Mouse (Mus musculus) heart, embryonic 14.5 days (tissue): ENCODE data around the gene Sgta. TPM values are rescaled to one million over a fixed set of nuclear protein-coding genes. Genes with fewer than 3 reads are reported as not detected.

Experiments
- ATAC-seq: fragments of 200-750 bp; cut with Nextera tagmentation; 2 replicates; pipeline ENCODE4 v1.8.0; 2017; ENCODE audit warnings: low read depth, moderate TSS enrichment; ENCODE audit not compliant: insufficient number of reproducible peaks, insufficient read depth, low FRiP score
- H3K27ac ChIP-seq, 2 experiments: fragments of 200-500 bp in 1 of 2; fragments of 300-500 bp in 1 of 2; sonication (generic) in 1 of 2; replicated peaks in 1 of 2; 2 replicates each; pipeline ENCODE4 v1.5.1; 2012 to 2014; ENCODE audit warnings: low read depth in 2 of 2, low read length in 2 of 2, control low read depth in 1 of 2, mild to moderate bottlenecking in 1 of 2, mixed read lengths in 1 of 2; ENCODE audit not compliant: control insufficient read depth in 1 of 2, insufficient read depth in 1 of 2
- H3K27me3 ChIP-seq: fragments of 300-500 bp; sonication (generic); 2 replicates; pipeline ENCODE4 v1.6.1; 2014; ENCODE audit warnings: mild to moderate bottlenecking, low read length, control low read depth; ENCODE audit not compliant: control insufficient read depth, insufficient read depth
- H3K36me3 ChIP-seq: fragments of 300-500 bp; sonication (generic); 2 replicates; pipeline ENCODE4 v1.6.1; 2014; ENCODE audit warnings: mild to moderate bottlenecking, control low read depth, low read length, mixed read lengths; ENCODE audit not compliant: control insufficient read depth, insufficient read depth
- H3K4me1 ChIP-seq, 2 experiments: fragments of 200-500 bp in 1 of 2; fragments of 300-500 bp in 1 of 2; sonication (generic) in 1 of 2; 2 replicates each; pipeline ENCODE4 v1.6.1; 2012 to 2014; ENCODE audit warnings: low read length in 2 of 2, control low read depth in 1 of 2, mixed read lengths in 1 of 2; ENCODE audit not compliant: control insufficient read depth in 2 of 2, insufficient read depth in 2 of 2
- H3K4me2 ChIP-seq: fragments of 300-500 bp; sonication (generic); 2 replicates; pipeline ENCODE4 v1.6.1; 2014; ENCODE audit warnings: mild to moderate bottlenecking, low read length
- H3K4me3 ChIP-seq, 2 experiments: fragments of 200-500 bp in 1 of 2; fragments of 300-500 bp in 1 of 2; sonication (generic) in 1 of 2; 2 replicates each; pipeline ENCODE4 v1.5.1; 2012 to 2014; ENCODE audit warnings: low read length in 2 of 2, mild to moderate bottlenecking in 2 of 2, control low read depth in 1 of 2, low read depth in 1 of 2, moderate library complexity in 1 of 2; ENCODE audit not compliant: control insufficient read depth in 1 of 2, insufficient read depth in 1 of 2
- H3K9ac ChIP-seq: fragments of 300-500 bp; sonication (generic); 2 replicates; pipeline ENCODE4 v1.6.1; 2014; ENCODE audit warnings: mild to moderate bottlenecking, low read length
- H3K9me3 ChIP-seq: fragments of 300-500 bp; sonication (generic); 2 replicates; pipeline ENCODE4 v1.6.1; 2016; ENCODE audit warnings: low read length, control low read depth; ENCODE audit not compliant: control insufficient read depth
- WGBS: fragments of 180-500 bp; shearing (Covaris S2); extraction: QIAGEN DNeasy Blood & Tissue Kit; methylation state at CpG from one replicate; pipeline ENCODE4 v1.1.7; 2014; 5-methylcytosine and 5-hydroxymethylcytosine counted together
- polyA plus RNA-seq: library from polyadenylated mRNA; unstranded; fragments of >200 nt; fragmentation: Nextera tagmentation; extraction: Ambion mirVana; gene quantifications from 2 replicates; pipeline ENCODE4 v1.2.1, GENCODE M21; 2014

The Sgta gene
- polyA plus RNA-seq, 1 experiment from 2014 or later, result 136 TPM

DNA sequence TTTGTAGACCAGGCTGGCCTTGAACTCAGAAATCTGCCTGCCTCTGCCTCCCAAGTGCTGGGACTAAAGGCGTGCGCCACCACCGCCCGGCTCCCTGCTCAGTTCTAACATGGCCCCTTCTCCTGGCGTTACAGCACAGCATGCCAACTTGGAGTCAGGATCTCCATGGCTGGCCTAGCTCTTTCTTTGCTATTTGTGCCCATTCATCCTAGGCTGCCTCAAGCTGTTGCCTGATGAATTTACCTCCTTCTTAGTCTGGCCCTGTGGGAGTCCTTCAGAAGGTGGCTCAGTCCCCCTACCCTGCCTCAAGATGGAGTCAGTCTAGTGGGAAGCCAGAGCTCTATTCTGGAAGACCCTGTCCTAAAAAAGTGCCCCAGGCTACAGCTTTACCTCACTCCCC, 33.1 kb downstream of the Sgta start:
- Histone ChIP-seq H3K9ac (no peak overlapping the region), H3K9me3 (no peaks in the 10 kb centered on the region), H3K27me3 (peaks cover 39% of the 10 kb centered on the region), H3K27ac (no peak overlapping the region; a peak in 1 of 4 replicates), H3K36me3 (peaks cover 16% of the 10 kb centered on the region), H3K4me2 (no peak overlapping the region), H3K4me1 (peaks cover 4 to 12% of the 10 kb centered on the region in 2 experiments; a peak in 3 of 4 replicates), H3K4me3 (no peak overlapping the region)
- WGBS, result 90% methylated on average over 5 of the region's 5 CpGs
- no peak for ATAC-seq

DNA sequence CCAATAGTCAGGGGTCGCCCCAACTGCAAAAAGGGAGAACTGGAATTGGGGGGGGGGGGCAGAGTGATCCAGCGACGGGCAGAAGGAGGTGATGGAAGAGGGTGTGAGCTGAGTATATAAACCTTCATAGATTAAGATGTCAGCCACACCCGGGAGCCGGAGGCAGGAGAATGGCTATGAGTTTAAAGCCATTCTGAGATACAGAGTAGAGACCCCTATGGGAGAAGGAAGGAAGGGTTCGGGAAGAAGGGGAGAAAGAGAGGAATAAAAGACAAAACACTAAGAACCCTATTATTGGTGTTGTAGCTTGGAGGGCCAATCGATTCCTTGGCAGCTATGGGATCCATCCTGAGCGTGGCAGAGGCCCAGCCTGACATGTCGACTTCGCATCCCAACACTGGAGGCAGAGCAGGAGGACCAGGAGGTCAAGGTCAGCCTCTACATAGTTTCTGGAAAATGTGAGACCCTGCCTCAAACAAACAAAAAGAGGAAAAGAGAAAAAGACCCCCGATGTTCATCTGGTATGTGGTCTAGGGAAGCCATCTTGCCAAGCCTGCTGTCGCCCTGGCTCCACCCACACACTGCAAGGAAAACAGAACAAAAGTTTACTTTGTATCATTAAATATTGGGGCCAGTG, 34.2 kb downstream of the Sgta start, which contains the start of gene Diras1:
Gene Diras1, minus strand, starts transcription at position 24 of the 637 bp plus-strand sequence.
- Histone ChIP-seq H3K4me1 (peaks cover 4 to 12% of the 10 kb centered on the region in 2 experiments; a peak in 3 of 4 replicates), H3K9ac (no peak within 1 kb of the TSS), H3K9me3 (no peaks in the 10 kb centered on the region), H3K27ac (no peak within 1 kb of the TSS), H3K27me3 (peaks cover 45% of the 10 kb centered on the region), H3K4me2 (peak within 1 kb of the TSS; percentile 49), H3K4me3 (peak within 1 kb of the TSS in 1 of 2 experiments; percentile 16; a peak in 1 of 4 replicates), H3K36me3 (peaks cover 6% of the 10 kb centered on the region)
- WGBS, result 46% methylated on average over 12 of the region's 12 CpGs
- no peak for ATAC-seq

DNA sequence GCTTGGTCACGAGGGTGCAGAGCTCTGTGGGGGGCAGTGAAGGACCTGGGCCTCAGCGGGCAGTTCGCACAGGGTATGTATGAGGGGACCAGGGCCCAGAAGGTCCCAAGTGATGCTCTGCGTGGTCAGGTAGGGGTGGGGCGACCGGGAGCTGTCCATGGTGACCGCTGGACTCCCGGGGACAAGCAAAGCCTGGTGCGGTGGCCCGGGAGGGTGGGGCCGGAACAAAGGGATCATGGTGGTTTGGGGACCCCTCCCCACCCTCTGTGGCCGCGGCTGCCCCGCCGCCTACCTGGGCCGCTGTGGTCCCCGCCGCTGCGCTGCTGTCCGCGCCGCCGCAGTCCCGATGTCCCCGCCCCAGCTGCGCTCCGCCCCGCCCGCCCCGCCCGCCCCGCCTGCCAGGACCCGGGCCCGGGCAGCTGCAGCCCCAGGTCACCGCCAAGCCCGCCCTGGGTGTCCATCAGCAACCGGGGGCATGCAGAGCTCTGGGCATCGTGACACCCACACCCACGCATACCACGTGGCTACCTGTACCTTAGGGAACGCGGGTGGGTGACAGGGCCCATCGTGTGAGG, 34.8 kb downstream of the Sgta start:
- Histone ChIP-seq H3K9ac (no peak overlapping the region), H3K27ac (no peak overlapping the region), H3K36me3 (0 out of 2 replicates have a peak, but pooled peaks cover under 1% of the 10 kb centered on the region), H3K27me3 (peaks cover 45% of the 10 kb centered on the region), H3K4me3 (peak overlapping the region in 1 of 2 experiments; percentile 16; a peak in 1 of 4 replicates), H3K9me3 (no peaks in the 10 kb centered on the region), H3K4me1 (peaks cover 4 to 12% of the 10 kb centered on the region in 2 experiments; a peak in 3 of 4 replicates), H3K4me2 (peak overlapping the region; percentile 49)
- WGBS, result under 1% methylated on average over 36 of the region's 43 CpGs
- no peak for ATAC-seq

DNA sequence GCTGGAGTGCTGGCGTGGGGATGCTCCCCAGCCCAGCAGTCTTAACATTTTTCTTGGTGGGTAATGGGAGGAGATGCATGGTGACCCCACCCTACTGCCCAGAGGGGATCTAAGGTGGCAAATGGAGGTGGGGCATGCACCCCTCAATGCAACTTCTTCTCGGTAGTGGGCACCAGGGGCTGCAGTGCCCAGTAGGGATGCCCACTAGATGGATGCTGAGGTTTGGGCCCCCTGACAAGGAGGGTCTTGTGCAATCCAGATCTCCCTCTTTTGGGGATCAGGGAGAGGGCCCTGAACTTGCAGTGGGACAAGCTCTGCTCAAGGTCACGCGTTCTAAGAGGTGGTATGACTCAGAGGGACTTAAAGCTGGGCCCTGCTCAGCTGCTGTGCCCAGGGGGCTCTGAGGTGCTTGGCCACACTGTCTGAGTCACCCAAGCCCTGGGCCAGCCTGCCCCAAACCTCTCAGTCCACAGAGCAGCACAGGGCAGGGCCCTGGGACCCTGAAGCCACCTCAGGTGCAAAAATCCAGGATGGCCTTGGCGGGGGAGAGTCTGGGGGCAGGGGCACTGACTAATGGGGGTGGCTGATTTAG, 35.5 kb downstream of the Sgta start:
- Histone ChIP-seq H3K9ac (no peak overlapping the region), H3K36me3 (no peaks in the 10 kb centered on the region), H3K4me3 (no peak overlapping the region), H3K4me2 (no peak overlapping the region), H3K27me3 (peaks cover 45% of the 10 kb centered on the region), H3K4me1 (peaks cover 4 to 12% of the 10 kb centered on the region in 2 experiments; a peak in 3 of 4 replicates), H3K9me3 (no peaks in the 10 kb centered on the region), H3K27ac (no peak overlapping the region)
- WGBS, result 63% methylated on average over 5 of the region's 5 CpGs
- no peak for ATAC-seq

DNA sequence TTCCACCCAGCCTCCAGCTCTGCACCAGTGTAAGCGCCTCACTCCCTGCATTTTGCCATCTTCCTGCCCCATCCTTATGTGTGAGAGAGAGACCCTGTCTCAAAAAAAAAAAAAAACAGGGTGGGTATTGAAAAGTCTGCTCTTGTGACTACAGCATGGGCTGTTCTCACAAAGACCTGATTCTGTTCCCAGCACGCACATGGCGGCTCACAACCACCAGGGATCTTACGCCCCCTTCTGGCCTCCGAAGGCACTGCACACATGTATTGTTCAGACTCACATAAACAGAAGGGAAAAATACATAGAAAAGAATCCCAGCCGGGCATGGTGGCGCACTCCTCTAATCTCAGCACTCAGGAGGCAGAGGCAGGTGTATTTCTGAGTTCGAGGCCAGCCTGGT, 37.2 kb downstream of the Sgta start:
- H3K4me1 ChIP-seq, result peaks cover 4 to 12% of the 10 kb centered on the region in 2 experiments; a peak in 3 of 4 replicates
- 59% methylated on average over 8 of the region's 8 CpGs for WGBS
- H3K27me3 ChIP-seq, result peaks cover 45% of the 10 kb centered on the region
- H3K27ac ChIP-seq, result no peak overlapping the region
- no peaks in the 10 kb centered on the region for H3K9me3 ChIP-seq
- no peak overlapping the region for H3K4me3 ChIP-seq
- no peak overlapping the region for H3K4me2 ChIP-seq
- no peaks in the 10 kb centered on the region for H3K36me3 ChIP-seq
- ATAC-seq, result no peak
- H3K9ac ChIP-seq, result no peak overlapping the region

DNA sequence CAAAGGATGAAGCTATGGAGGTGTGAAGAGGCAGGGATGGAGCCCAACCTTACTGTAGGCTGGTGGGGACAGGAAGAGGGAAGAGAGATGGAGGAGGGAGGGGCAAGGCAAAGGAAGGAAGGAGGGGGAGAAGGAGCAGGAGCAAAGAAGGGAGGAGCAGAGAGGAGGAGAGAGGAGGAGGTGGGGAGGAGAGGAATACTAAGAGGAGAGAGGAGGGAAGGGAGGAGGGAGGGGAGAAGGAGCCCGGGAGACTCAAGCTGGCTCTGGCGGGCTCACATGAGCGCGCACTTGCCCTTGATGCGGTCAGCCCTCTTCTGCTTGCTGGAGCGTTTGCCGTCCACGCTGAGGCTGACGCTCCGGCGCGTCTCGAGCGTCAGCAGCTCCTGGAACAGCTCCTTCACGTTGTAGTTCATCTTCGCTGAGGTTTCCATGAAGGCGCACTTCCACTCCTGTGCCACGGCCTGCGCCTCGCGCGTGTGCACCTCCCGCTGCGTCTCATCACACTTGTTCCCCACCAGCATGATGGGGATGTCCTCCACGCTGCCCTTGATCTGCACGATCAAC, 38.4 kb downstream of the Sgta start:
- H3K4me3 ChIP-seq, result no peak overlapping the region
- peaks cover 0 to 4% of the 10 kb centered on the region in 2 experiments; a peak in 1 of 4 replicates for H3K4me1 ChIP-seq
- ATAC-seq, result no peak
- no peak overlapping the region for H3K9ac ChIP-seq
- H3K27ac ChIP-seq, result no peak overlapping the region
- no peaks in the 10 kb centered on the region for H3K9me3 ChIP-seq
- H3K27me3 ChIP-seq, result peaks cover 45% of the 10 kb centered on the region
- no peaks in the 10 kb centered on the region for H3K36me3 ChIP-seq
- 9% methylated on average over 23 of the region's 26 CpGs for WGBS
- H3K4me2 ChIP-seq, result no peak overlapping the region

DNA sequence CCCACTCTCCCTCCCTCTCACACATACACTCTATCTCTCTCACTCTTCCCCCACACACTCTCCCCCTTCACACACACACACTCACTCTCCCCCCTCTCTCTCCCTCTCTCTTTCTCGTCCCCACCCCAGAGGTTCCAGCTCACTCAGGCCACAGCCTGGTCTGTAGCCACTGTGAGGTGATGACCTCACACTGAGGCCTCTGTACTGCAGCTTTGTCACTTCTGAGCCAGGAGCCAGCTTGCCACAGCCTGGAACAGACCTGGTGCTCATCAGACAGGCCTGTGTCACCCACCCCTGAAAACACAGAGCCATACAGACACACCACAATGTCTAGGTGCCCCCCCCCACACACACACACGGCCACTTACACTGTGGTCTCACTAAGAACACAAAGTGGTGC, 39.8 kb downstream of the Sgta start:
- Histone ChIP-seq H3K4me2 (no peak overlapping the region), H3K4me1 (peaks cover 0 to 2% of the 10 kb centered on the region in 2 experiments; a peak in 1 of 4 replicates), H3K9ac (no peak overlapping the region), H3K9me3 (no peaks in the 10 kb centered on the region), H3K36me3 (no peaks in the 10 kb centered on the region), H3K27ac (no peak overlapping the region), H3K27me3 (peaks cover 37% of the 10 kb centered on the region), H3K4me3 (no peak overlapping the region)
- 35% methylated on average over 2 of the region's 2 CpGs for WGBS
- ATAC-seq, result no peak
